Mouse (Mus musculus): Measurements from ENCODE around the gene Hoxc8. TPM values are rescaled to one million over a fixed set of nuclear protein-coding genes. Genes with fewer than 3 reads are reported as not detected.

The Hoxc8 gene
- polyA plus RNA-seq, 1 experiment = 1.8 TPM

DNA sequence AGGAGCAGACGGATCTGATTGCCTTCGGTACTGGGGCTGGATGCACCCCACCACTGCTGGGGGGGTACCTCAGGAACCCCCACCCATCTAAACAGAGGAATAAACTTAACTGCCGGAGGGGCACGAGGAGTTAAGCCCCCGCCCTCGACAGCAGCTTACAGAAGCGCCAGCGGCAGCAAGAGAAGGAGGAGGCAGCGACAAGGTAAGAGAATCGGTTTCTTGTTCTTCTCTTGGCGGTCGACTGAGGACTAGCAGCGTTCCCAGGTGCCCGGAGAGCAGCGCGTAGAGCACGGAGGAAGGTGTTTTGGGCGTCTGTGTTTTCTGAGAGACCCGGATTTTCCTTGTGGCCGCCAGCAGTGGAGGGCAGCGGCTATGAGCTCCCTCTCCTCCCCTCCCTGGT is 18.2 kb upstream of the Hoxc8 start:
- no peaks in the 10 kb centered on the region for H3K36me3 ChIP-seq (ENCODE audit: control insufficient read depth, insufficient read depth, low read length)
- no peak overlapping the region for H3K27ac ChIP-seq (ENCODE audit: insufficient read depth, low read depth, low read length)
- H3K27me3 ChIP-seq (ENCODE audit: control insufficient read depth, insufficient read depth, low read length) = peaks cover 85% of the 10 kb centered on the region
- H3K4me3 ChIP-seq (ENCODE audit: low read depth, low read length) = no peak overlapping the region
- H3K4me1 ChIP-seq (ENCODE audit: control insufficient read depth, insufficient read depth, insufficient read length, low read length) = peaks cover 3% of the 10 kb centered on the region; the same call in 1 of the 2 replicates
- WGBS = 4% methylated on average over 21 of the region's 21 CpGs
- TF ChIP-seq POLR2A (IDR thresholded peaks at IDR 0.05; ENCODE audit: low read depth, low read length) (no peak), CTCF (IDR thresholded peaks at IDR 0.05; ENCODE audit: extremely low read depth, insufficient read length, insufficient replicate concordance, low read depth, low read length) (no peak)

DNA sequence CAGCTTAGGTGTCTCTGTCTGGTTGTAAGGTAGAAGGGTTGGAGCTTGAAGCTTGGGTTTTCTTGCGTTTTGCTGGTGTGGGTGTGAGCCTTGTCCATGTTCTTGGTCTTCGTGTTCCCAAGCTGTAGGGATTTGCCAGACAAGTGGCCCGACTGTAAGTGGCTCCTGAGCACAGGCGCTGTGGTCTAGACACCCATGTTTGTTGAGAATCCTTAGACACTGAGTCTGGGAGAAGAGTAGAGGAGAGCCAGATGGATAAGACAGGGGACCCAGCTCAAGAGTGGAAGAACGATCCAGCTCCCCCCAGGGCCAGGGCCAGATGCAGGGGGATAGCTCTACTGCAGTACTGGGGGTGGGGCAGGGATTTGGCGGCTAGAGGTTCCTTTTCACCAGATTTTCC is 17.7 kb upstream of the Hoxc8 start:
- WGBS = 11% methylated on average over 6 of the region's 6 CpGs
- TF ChIP-seq CTCF (IDR thresholded peaks at IDR 0.05; ENCODE audit: extremely low read depth, insufficient read length, insufficient replicate concordance, low read depth, low read length) = no peak
- no peak for TF ChIP-seq POLR2A (IDR thresholded peaks at IDR 0.05; ENCODE audit: low read depth, low read length)
- Histone ChIP-seq H3K27ac (ENCODE audit: insufficient read depth, low read depth, low read length) (no peak overlapping the region), H3K4me1 (ENCODE audit: control insufficient read depth, insufficient read depth, insufficient read length, low read length) (peaks cover 4% of the 10 kb centered on the region; the same call in 1 of the 2 replicates), H3K4me3 (ENCODE audit: low read depth, low read length) (no peak overlapping the region), H3K27me3 (ENCODE audit: control insufficient read depth, insufficient read depth, low read length) (peaks cover 85% of the 10 kb centered on the region), H3K36me3 (ENCODE audit: control insufficient read depth, insufficient read depth, low read length) (no peaks in the 10 kb centered on the region)

DNA sequence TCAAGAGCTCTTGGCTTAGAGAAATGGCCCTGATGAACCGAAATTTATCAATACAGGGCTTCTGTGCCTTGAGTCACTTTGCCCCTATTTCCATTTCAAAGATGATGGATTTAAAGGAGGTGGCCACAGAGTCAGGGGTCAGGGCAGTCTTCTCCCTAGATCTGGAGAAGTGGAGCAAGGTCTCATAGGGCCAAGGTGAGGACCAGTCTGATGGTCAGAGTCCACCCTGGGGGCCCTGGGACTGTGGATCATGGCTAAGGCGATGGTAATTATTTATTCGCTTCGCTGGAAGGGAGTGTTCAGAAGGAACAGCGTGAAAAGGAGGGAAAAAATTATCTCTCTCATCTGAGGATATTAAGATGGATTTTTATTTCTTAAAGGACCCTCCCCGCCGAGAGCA is 15.4 kb upstream of the Hoxc8 start:
- H3K4me1 ChIP-seq (ENCODE audit: control insufficient read depth, insufficient read depth, insufficient read length, low read length) = peaks cover 4% of the 10 kb centered on the region; the same call in 1 of the 2 replicates
- H3K27me3 ChIP-seq (ENCODE audit: control insufficient read depth, insufficient read depth, low read length) = peaks cover 90% of the 10 kb centered on the region
- H3K27ac ChIP-seq (ENCODE audit: insufficient read depth, low read depth, low read length) = no peak overlapping the region
- no peak overlapping the region for H3K4me3 ChIP-seq (ENCODE audit: low read depth, low read length)
- TF ChIP-seq POLR2A (IDR thresholded peaks at IDR 0.05; ENCODE audit: low read depth, low read length) = no peak
- no peak for TF ChIP-seq CTCF (IDR thresholded peaks at IDR 0.05; ENCODE audit: extremely low read depth, insufficient read length, insufficient replicate concordance, low read depth, low read length)
- WGBS = 8% methylated on average over 7 of the region's 7 CpGs
- H3K36me3 ChIP-seq (ENCODE audit: control insufficient read depth, insufficient read depth, low read length) = no peaks in the 10 kb centered on the region

DNA sequence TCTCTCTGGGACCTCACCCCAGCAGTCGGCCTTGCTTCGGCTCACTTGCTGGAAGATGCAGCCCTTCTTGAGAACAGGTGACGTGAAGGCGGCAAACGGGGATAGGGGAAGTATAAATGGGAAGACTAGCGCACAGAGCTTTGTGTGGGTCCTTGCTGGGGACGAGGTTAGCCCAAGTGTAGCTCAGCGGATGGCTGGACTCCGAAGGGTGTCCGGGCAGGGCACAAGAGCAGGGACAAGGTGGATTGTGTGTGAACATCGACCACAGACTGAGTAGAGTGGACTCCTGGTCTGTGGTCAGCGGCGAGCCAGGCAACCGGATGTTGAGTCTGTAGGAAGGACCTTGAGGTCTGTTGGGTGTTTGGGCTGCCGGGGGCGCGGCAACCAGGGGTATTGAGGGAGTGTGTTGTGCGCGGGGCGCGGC is 14.7 kb upstream of the Hoxc8 start:
- TF ChIP-seq POLR2A (IDR thresholded peaks at IDR 0.05; ENCODE audit: low read depth, low read length) = no peak
- no peak for TF ChIP-seq CTCF (IDR thresholded peaks at IDR 0.05; ENCODE audit: extremely low read depth, insufficient read length, insufficient replicate concordance, low read depth, low read length)
- Histone ChIP-seq H3K4me3 (ENCODE audit: low read depth, low read length) (no peak overlapping the region), H3K4me1 (ENCODE audit: control insufficient read depth, insufficient read depth, insufficient read length, low read length) (peaks cover 4% of the 10 kb centered on the region; the same call in 1 of the 2 replicates), H3K36me3 (ENCODE audit: control insufficient read depth, insufficient read depth, low read length) (no peaks in the 10 kb centered on the region), H3K27me3 (ENCODE audit: control insufficient read depth, insufficient read depth, low read length) (peaks cover 89% of the 10 kb centered on the region), H3K27ac (ENCODE audit: insufficient read depth, low read depth, low read length) (no peak overlapping the region)
- 6% methylated on average over 21 of the region's 21 CpGs for WGBS

DNA sequence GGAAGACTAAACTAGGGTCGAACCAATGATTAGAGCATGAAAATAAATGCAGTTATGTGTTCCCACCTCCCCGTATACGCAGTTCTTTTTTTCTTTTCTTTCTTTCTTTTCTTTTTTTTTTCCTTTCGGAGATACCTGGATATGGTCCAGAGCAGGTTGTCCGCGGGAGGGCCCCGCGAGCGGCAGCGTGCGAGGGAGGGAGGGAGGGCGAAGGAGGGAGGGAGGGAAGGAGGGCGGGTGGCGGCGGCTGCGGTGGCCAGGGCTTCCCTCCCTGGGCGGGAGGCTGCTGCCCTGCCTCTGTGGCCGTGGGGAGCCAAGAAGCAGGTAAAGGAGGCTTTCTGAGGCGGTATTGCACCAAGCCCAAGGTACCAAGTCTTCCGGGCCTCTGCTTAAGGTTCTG is 14.2 kb upstream of the Hoxc8 start, which contains the start of gene Hoxc9:
Hoxc9 (plus strand) TSS at position 269 of the 400 bp plus-strand sequence.
- H3K27me3 ChIP-seq (ENCODE audit: control insufficient read depth, insufficient read depth, low read length) = peaks cover 90% of the 10 kb centered on the region
- H3K4me1 ChIP-seq (ENCODE audit: control insufficient read depth, insufficient read depth, insufficient read length, low read length) = peaks cover 4% of the 10 kb centered on the region; the same call in 1 of the 2 replicates
- WGBS = 3% methylated on average over 19 of the region's 20 CpGs
- no peak within 1 kb of the TSS for H3K27ac ChIP-seq (ENCODE audit: insufficient read depth, low read depth, low read length)
- TF ChIP-seq POLR2A (IDR thresholded peaks at IDR 0.05; ENCODE audit: low read depth, low read length) = no peak
- no peak for TF ChIP-seq CTCF (IDR thresholded peaks at IDR 0.05; ENCODE audit: extremely low read depth, insufficient read length, insufficient replicate concordance, low read depth, low read length)
- H3K4me3 ChIP-seq (ENCODE audit: low read depth, low read length) = peak within 1 kb of the TSS; percentile 52
- H3K36me3 ChIP-seq (ENCODE audit: control insufficient read depth, insufficient read depth, low read length) = no peaks in the 10 kb centered on the region

DNA sequence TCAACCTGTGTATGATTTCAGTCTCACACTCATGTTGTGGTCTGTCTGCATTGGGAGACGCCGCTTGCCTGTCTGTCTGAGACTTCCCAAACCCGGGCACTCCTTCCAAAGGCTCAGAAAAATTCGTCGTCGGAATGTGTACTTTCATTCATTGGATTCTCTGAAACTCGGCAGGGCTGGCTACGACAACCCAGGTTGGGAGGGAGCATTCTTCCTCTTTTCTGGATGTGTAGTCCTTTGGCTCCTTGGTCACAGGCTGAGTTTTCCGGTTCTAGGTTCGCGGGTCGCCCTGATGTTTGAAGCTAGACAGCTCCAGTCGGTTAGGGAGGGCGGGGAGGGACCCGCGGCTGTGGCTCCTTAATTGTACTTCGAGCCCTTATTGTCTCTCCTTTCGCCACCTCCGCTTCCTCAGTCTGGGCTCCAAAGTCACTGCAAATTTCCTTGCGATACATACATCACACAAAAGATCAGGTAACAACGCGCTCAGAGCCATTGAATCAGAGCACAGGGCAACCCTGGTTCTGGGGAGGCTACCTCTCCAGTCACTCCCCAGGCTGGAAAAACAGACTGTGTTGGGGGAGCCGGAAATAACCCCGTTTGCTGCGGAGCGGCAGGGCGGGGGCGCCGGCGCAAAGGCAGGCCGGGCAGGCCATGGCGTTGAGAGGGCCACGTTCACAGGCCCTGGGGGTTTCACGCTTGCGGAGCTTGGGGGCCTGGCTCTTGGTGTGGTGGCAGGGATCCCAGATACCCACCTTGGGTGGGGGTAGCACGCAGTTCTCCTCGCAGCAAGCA is 13.6 kb upstream of the Hoxc8 start:
- 5% methylated on average over 37 of the region's 37 CpGs for WGBS
- Histone ChIP-seq H3K27ac (ENCODE audit: insufficient read depth, low read depth, low read length) (no peak overlapping the region), H3K4me3 (ENCODE audit: low read depth, low read length) (peak overlapping the region; percentile 52), H3K27me3 (ENCODE audit: control insufficient read depth, insufficient read depth, low read length) (peaks cover 91% of the 10 kb centered on the region), H3K4me1 (ENCODE audit: control insufficient read depth, insufficient read depth, insufficient read length, low read length) (peaks cover 6% of the 10 kb centered on the region), H3K36me3 (ENCODE audit: control insufficient read depth, insufficient read depth, low read length) (no peaks in the 10 kb centered on the region)
- no peak for TF ChIP-seq CTCF (IDR thresholded peaks at IDR 0.05; ENCODE audit: extremely low read depth, insufficient read length, insufficient replicate concordance, low read depth, low read length)
- TF ChIP-seq POLR2A (IDR thresholded peaks at IDR 0.05; ENCODE audit: low read depth, low read length) = no peak

DNA sequence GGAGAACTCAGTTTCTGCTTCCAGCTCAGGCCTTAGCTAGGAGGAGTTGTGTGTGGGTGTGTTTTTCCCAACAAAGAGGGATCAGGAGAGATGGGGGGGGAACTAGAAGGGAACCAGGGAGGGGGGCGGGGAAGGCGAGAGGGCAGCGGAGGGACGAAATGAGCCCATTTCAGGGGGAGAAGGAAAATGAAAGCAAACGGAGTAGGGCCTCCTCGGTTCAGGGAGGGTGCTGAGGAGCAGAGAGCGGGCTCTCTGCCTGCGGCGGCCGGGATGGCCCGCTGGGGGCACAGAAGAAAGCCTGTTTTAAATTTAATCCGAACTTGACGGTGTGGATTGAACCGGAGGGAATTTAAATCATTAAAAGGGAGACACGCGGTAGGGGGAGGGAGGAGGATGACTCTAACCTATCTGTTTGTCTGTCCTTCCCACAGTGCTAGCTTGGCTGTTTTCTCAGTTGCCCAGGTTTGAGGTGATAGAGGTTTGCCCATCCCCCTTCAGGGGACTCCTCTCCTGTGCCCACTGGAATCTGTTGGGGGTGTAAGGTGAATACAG is 12.9 kb upstream of the Hoxc8 start:
- Histone ChIP-seq H3K27ac (ENCODE audit: insufficient read depth, low read depth, low read length) (no peak overlapping the region), H3K4me1 (ENCODE audit: control insufficient read depth, insufficient read depth, insufficient read length, low read length) (peaks cover 9% of the 10 kb centered on the region), H3K27me3 (ENCODE audit: control insufficient read depth, insufficient read depth, low read length) (peaks cover 91% of the 10 kb centered on the region), H3K36me3 (ENCODE audit: control insufficient read depth, insufficient read depth, low read length) (no peaks in the 10 kb centered on the region), H3K4me3 (ENCODE audit: low read depth, low read length) (peak overlapping the region; percentile 52)
- WGBS = 8% methylated on average over 15 of the region's 16 CpGs
- no peak for TF ChIP-seq POLR2A (IDR thresholded peaks at IDR 0.05; ENCODE audit: low read depth, low read length)
- TF ChIP-seq CTCF (IDR thresholded peaks at IDR 0.05; ENCODE audit: extremely low read depth, insufficient read length, insufficient replicate concordance, low read depth, low read length) = no peak
